Mouse (Mus musculus) forebrain, embryonic 14.5 days (tissue): Measurements from ENCODE around the gene Ube2k. TPM values are rescaled to one million over a fixed set of nuclear protein-coding genes. Genes with fewer than 3 reads are reported as not detected.

Experiments
- polyA plus RNA-seq: library from polyadenylated mRNA; unstranded; fragments of >200 nt; fragmentation: Nextera tagmentation; extraction: Ambion mirVana; gene quantifications from 2 replicates; pipeline ENCODE4 v1.2.1, GENCODE M21; 2014

Ube2k gene
- polyA plus RNA-seq, 1 experiment from 2014 or later = 154 TPM

Other genes with a start within 250 kb of the Ube2k start
- gene Rfc1, start 201.6 kb upstream of the Ube2k start, polyA plus RNA-seq = 39.6 and 39.7 TPM in 2 replicates
- gene Klb, start 188.9 kb upstream of the Ube2k start, polyA plus RNA-seq = 0.15 TPM in 1 of 2 replicates, not detected in the other
- gene Rpl9, start 145.8 kb upstream of the Ube2k start, polyA plus RNA-seq = 748 and 925 TPM in 2 replicates
- gene Lias, start 145.7 kb upstream of the Ube2k start, polyA plus RNA-seq = 67.6 and 72.3 TPM in 2 replicates
- gene Ugdh, start 101.3 kb upstream of the Ube2k start, polyA plus RNA-seq = 51.1 and 51.3 TPM in 2 replicates
- not detected in 2 replicates for gene Gm43552, start 44.4 kb upstream of the Ube2k start, polyA plus RNA-seq
- gene Smim14, start within 50 bp of the Ube2k start, polyA plus RNA-seq = 199 and 205 TPM in 2 replicates
- gene Pds5a, start 161.0 kb downstream of the Ube2k start, polyA plus RNA-seq = 58.7 and 63.4 TPM in 2 replicates
- gene N4bp2, start 226.3 kb downstream of the Ube2k start, polyA plus RNA-seq = 22.4 and 29.9 TPM in 2 replicates